Mouse (Mus musculus) forelimb bud, embryonic 11.5 days (tissue): ENCODE data around the gene Aplnr.

Source experiments
- DNase-seq: peaks from one replicate; pipeline ENCODE4 v3.0.0-alpha.2; 2012; ENCODE audit warnings: low read depth, low spot score

Gene Aplnr

DNA sequence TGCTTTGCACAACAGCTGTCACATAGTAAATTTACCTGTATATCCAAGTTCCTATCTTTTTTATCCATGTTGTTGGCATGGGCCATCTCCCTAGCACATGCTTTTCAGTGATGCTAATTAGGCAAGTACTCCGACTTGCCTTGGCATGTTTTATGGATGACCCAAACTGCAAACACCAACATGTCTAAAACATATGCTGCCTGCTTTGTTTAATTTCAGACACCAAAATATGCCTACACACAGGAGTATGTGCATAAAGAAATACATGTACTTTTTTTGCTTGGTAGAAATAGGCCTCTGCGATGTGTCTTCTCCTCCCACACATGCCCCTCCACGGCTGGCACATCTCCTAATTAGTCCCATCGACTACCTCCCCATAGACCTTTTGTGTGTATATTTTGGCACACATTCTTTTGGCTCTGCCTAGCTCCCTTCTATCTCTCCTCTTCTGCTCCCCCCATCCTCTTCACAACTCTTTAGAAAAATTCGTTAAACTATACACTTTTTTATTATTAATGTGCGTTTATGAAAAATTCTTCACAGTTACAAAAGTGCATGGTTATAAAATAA, 51.6 kb downstream of the Aplnr start:
- no peak for DNase-seq
